Mouse (Mus musculus): ENCODE measurements around the gene Thrb. TPM values are rescaled to one million over a fixed set of nuclear protein-coding genes. Genes with fewer than 3 reads are reported as not detected.

The Thrb gene
- total RNA-seq, 4 experiments from 2014 or later, result 24.1 to 28.2 (median 27.1) TPM

GRCm38 (mm10) chr14:17954038-17954437 is 294.0 kb downstream of the Thrb start:
- peak; percentile 7 for DNase-seq (ENCODE audit: low spot score)

- no peak for DNase-seq (ENCODE audit: low spot score)
Measured at GRCm38 (mm10) chr14:17959901-17960300, 299.8 kb downstream of the Thrb start.

- peak; percentile 14 for DNase-seq (ENCODE audit: low spot score)
Measured at GRCm38 (mm10) chr14:17967117-17967726, 307.2 kb downstream of the Thrb start.

- DNase-seq (ENCODE audit: low spot score), result no peak
Measured at GRCm38 (mm10) chr14:17972132-17972531, 312.1 kb downstream of the Thrb start.

GRCm38 (mm10) chr14:17972665-17973064 is 312.6 kb downstream of the Thrb start:
- DNase-seq (ENCODE audit: low spot score), result no peak

- DNase-seq (ENCODE audit: low spot score), result no peak
Measured at GRCm38 (mm10) chr14:17975786-17976185, 315.7 kb downstream of the Thrb start.

DNA sequence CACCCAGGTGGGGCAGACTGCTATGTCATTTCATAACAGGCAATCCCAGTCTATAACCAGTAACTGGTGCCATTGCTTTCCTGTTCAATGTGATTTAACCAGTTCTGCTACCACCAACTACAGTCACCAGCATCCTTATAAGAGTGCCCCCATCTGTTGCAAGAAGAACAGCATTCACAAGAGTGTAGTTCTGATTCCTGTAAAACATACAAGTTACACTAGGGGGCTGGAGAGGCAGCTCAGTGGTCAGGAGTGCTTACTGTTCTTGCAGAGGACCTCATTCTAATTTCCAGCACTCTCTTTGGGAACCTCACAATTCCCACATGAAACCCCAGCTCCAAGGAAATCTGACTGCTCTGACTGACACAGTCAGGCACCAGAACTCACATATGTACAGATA is 318.2 kb downstream of the Thrb start:
- DNase-seq (ENCODE audit: low spot score), result no peak

GRCm38 (mm10) chr14:17981258-17981657 is 321.2 kb downstream of the Thrb start:
- no peak for DNase-seq (ENCODE audit: low spot score)

DNA sequence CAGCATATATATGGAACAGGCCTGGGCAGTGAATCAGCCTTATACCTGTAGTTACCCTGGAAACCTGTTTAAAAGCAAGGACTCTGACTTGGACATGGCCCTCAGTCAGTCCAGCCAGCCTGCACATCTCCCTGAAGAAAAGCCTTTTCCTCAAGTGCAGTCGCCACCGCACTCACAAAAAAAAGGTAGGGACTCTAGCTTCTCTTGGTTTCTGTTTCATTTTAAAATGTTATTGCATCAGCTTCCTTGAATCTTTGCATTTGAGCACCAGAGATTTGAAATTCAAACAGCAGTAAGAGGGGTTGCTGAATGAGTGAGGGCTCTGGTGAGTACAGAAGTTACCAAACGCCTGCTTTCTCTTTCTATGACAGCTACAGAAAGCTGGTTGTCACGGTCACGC is 322.0 kb downstream of the Thrb start:
- DNase-seq (ENCODE audit: low spot score), result no peak

GRCm38 (mm10) chr14:17983390-17983789 is 323.3 kb downstream of the Thrb start:
- no peak for DNase-seq (ENCODE audit: low spot score)

GRCm38 (mm10) chr14:17983839-17984238 is 323.8 kb downstream of the Thrb start:
- DNase-seq (ENCODE audit: low spot score), result no peak

DNA sequence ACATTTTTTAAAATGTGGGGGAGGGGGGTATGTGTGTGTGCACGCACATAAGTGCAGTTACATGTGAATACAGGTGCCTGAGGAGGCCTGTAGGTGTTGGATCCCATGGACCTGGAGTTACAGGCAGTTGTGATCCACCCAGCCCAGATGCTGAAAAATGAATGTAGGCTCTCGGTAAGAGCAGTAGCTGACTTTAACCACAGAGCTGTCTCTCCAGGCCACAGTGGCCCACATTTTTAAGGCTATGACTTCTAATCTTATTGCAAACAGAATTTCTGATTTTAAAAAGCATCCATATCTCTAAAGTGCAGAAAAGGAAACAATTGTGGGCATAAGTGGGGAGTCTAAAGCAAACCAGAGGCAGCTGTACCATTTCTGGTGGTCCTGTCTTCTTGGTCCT is 328.5 kb downstream of the Thrb start:
- DNase-seq (ENCODE audit: low spot score), result no peak

DNA sequence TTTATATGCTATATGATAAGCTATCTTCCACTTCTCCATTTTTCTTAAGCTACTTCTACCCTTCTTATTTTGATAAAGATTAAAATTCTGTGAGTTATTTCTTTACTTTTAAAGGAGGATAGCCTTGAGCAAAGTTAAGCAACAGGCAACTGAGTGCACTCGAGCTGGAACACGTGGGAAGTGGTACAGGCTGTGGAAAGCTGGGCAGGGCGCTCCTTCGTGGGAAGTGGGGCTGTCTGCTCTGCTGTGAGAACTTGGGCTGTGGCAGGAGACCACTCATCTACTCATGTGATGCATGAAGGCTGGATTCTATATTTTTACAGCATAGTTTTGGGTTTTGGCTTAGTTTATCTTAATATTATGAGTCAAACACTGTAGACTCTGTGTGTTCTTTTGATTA is 329.1 kb downstream of the Thrb start:
- DNase-seq (ENCODE audit: low spot score), result no peak

DNA sequence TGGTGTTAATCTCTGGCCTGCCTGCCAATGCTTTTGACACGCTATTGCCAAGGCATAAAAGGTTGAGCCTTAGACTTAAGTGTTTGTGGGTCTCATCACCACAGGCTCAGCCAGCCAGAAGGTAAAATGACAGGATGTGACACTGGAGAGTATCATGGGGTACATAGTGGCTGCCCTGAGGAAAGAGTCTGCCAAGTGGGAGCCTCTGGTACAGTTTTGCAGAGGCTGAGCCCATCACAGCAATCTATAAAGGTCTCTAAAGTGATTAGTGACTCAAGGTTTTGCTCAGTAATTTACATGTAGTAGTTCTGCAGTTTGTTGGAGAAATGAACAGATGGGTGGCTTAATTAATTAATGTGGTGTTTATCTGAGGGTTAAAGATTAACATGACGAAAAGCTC is 330.1 kb downstream of the Thrb start:
- no peak for DNase-seq (ENCODE audit: low spot score)

DNA sequence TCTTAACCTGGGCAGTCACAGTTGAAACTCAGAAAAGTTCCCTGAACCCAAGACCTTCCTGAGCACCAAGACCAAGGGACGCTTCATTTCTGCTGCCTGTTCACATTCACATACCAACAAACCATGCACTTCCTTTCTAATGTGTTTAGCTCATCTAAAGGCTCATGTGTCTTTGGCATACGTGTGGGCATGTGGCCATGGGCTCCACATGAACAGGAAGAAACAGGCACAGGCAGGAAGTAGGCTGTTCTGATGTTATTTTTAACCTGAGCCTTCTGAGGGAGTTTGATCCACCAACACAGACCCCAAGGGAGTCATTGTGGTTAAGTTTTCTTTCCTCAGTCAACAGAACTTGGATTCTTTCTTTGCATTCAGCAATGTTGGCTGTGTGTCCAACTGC is 341.8 kb downstream of the Thrb start:
- no peak for DNase-seq (ENCODE audit: low spot score)

DNA sequence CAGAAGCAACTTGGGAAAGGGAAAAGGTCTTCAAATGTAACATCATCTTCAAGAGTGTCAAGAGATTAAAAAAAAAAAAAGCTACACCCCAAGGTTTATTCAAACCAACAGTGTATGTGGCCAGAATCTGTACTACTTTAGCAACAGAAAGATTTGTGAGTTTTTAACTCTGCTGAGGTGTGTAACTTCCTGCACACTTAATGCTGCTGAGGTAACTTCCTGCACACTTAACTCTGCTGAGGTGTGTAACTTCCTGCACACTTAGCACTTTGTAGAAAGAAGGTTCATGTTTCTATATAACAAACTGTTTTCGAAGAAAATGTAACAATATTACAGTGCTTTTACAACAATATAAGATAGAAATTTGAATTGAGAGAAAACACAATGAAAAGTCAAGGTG is 343.6 kb downstream of the Thrb start:
- no peak for DNase-seq (ENCODE audit: low spot score)

GRCm38 (mm10) chr14:18008524-18008923 is 348.5 kb downstream of the Thrb start:
- no peak for DNase-seq (ENCODE audit: low spot score)

DNA sequence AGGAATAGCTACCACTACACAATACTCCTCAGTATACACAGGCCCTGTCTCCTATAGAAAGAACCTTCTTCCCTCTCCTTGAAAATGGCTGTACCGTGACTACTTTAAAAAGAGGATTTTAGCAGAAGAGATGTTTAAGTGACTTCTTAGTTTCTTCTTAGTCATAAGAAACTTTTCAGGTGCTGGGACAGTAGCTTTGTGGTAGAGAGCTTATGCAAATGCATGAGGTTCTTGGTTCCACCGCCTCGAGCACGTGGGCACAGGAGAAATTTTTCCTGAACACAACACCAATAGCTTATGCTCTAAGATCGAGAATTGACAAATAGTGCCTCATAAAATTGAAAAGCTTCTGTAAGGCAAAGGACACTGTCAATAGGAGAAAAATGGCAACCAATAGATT is 356.5 kb downstream of the Thrb start:
- DNase-seq (ENCODE audit: low spot score), result no peak

GRCm38 (mm10) chr14:18020128-18020527 is 360.1 kb downstream of the Thrb start:
- no peak for DNase-seq (ENCODE audit: low spot score)

- DNase-seq (ENCODE audit: low spot score), result peak; percentile 28
Measured at GRCm38 (mm10) chr14:18020636-18021035, 360.6 kb downstream of the Thrb start.

DNA sequence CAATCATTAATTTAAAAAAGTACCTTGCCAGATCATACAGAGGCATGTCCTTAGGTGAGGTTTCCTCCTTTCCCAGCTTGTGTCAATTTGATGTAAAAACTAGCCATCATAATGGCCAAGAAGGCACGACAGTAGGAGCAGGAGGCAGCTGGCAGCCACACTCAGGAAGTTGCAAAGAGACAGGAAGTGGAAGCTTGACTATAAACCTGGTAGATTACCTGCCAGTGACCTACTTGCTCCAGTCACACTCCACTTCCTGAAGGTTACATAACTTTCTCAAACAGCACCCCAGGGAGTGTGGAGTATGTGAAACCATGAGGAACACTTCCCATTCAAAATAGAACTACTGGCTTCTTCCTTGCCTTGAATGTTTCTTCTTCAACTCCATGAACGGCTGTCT is 361.7 kb downstream of the Thrb start:
- DNase-seq (ENCODE audit: low spot score), result no peak

DNA sequence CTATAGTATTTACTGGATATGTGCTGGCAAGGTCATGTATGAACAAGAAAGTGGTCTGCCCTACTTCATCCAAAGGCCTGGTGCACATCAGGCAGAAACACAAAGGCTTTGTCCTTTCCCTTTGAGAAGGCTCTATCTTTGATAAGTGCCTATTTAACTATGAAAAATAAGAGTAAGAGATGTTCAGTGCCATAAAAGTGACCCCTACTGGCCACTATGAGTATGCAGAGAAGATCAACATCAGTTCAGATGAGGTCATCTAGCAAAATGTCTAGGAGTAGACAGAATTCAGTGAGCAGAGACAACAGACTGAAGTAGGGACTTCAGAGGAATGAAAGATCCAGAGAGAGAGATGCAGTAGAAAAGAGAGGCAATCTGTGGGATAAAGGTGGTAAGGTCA is 362.3 kb downstream of the Thrb start:
- DNase-seq (ENCODE audit: low spot score), result no peak

- no peak for DNase-seq (ENCODE audit: low spot score)
Measured at GRCm38 (mm10) chr14:18027867-18028266, 367.8 kb downstream of the Thrb start.
